Mouse (Mus musculus): Measurements from ENCODE around the gene Kcnv2. TPM values are rescaled to one million over a fixed set of nuclear protein-coding genes. Genes with fewer than 3 reads are reported as not detected.

Kcnv2 gene
- total RNA-seq, 2 experiments from 2014 or later, result not detected

DNA sequence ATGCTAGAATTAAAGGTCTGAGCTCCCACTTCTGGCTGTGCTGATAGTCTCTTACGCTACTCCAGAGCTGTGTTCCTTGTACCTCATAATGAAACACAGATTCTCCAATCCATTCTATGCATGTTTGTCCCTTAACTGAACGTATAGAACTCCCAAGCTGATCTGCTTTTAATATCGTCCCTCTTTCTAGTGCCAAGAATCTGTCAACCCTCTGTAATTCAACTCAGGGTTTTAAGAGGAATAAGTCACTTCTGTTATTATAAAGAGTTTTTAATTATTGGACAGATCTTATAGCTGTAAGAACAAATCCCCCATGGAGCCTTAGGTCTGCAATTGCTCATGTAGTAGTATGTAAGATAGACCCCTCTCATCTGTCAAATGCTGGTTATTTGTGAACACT, 5.8 kb downstream of the Kcnv2 start:
- Histone ChIP-seq H3K27ac (no peak overlapping the region), H3K4me3 (no peak overlapping the region)
- DNase-seq (ENCODE audit: low spot score in 2 of 2), result no peak
- no peak for TF ChIP-seq CTCF (conservative IDR thresholded peaks at IDR 0.05)

DNA sequence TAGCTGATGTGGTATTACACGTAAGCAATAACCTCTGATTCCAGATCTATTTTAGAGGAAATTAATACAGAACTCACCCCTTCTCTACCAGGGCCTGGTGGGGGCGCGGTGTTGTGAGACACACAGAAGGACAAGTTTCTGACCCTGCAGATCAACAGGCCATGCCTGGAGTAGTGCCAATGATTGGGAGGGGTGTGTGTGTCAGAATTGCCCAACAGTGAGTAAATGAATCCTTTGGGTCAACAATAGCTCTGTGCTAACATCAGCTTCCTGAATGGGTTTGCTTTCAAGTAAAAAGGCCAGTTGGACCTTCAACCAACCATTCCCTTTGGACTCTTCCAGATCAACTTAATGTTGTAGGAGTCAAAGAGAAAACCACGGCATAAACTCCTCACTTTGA, 6.3 kb downstream of the Kcnv2 start:
- TF ChIP-seq CTCF (conservative IDR thresholded peaks at IDR 0.05), result no peak
- no peak for DNase-seq (ENCODE audit: low spot score in 2 of 2)
- Histone ChIP-seq H3K27ac (no peak overlapping the region), H3K4me3 (no peak overlapping the region)

DNA sequence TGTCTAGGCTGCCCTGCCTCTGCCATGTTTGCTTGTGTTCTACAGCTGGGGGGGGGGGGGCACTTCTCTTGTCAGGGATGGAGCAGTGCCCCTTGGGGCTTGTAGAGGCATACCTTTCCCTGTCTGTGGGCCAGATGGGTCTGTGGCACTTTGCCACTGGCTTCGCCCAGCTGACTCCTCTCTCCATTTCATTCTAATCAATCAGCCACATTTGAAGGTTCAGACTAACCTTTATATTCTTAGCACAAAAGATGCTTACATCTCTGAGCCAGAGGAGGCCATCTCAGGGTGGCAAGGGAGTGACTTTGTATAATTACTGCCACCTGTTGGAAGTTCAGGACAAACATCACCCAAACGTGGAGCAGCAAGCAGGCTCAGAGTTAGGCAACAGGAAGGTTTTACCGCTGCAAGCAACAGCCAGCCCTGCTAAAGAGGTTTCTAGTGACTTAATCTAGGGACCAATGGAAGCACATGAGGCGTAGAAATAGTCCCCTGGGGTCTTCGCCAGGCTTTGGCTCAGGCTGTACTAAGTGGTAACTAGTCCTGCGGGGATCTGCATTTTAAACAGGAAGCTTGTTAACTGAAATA, 9.9 kb downstream of the Kcnv2 start:
- DNase-seq (ENCODE audit: low spot score in 2 of 2), result no peak
- TF ChIP-seq CTCF (conservative IDR thresholded peaks at IDR 0.05), result peak; percentile 32

DNA sequence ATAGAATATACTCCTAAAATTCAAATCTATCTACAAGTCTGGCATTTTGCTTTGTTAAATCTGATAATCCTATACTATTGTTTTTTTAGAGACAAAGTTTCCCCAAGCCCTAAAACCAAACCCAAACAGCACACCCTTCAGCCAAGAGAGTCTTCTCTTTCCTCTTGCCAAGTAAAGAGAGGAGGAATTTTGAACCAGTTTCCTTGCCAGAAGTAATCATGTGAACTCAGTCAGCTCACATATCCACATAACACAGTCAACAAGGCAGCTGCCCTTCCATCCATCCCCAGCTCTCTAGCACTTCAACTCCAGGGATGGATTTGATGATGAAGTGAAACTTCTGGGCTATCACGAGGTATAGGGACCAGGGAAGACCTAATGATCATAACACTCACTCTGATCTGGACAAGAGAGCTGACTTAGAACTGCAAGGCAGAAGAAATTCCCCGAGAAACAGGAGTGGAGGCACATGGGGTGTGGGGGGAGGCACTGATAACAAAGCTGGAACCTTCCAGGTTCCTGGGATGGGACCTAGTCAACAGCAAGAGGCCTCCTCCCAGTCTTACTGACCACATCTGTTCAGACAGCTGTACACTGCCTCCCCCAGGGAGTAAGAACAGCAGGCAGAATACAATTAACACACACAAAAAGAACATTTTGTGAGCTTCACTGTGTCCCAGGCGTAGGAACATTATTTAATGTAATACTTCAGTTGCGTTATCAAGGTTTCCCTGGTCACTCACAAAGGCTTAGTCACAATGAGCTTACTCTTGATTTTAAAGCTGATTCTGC, 13.9 kb downstream of the Kcnv2 start:
- Histone ChIP-seq H3K27ac (no peak overlapping the region), H3K4me3 (no peak overlapping the region)
- no peak for TF ChIP-seq CTCF (conservative IDR thresholded peaks at IDR 0.05)
- no peak for DNase-seq (ENCODE audit: low spot score in 2 of 2)

More for the DNA sequence above, 9.9 kb downstream of the Kcnv2 start:
- H3K27ac ChIP-seq, result no peak overlapping the region
- no peak overlapping the region for H3K4me3 ChIP-seq

DNA sequence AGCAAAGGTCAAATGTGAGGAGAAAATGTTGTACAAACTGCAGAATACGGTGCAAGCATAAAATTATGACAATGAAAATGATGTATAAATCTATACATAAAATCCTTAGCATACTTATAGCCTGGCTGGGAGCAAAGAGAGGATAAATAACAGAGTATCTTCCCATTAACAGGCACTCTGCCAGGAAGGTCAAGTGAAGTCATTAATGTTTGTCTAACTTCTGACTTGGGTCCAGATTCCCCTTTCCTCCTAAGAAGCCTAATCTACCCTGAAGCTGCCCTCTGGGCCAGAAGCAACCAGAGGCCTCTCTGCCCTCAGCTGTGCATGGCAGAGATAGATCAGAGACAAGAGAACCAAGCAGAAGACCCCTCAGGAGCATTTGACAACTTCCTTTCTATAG, 24.1 kb downstream of the Kcnv2 start:
- Histone ChIP-seq H3K27ac (no peak overlapping the region), H3K4me3 (no peak overlapping the region)
- no peak for TF ChIP-seq CTCF (conservative IDR thresholded peaks at IDR 0.05)
- no peak for DNase-seq (ENCODE audit: low spot score in 2 of 2)

DNA sequence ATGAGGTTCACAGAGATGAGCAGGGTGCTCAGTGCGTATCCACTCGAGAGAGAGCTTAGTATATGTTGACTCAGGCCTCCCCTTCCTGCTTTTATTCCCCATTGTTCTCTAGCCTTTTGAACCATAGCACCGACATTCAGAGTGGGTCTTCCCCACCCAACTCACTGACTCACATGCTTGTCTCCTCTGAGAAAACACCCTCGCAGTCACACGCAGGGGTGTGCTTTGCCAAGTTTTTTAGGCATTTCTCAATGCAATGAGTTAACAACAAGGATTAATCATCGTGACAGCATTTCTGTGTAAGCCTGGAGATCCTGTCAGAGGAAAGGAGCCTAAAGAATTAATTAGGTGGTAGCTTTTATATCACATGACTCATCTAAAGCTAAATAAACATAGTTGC, 29.3 kb downstream of the Kcnv2 start:
- peak; percentile 13 to 63 for DNase-seq (ENCODE audit: low spot score in 2 of 2)
- Histone ChIP-seq H3K27ac (no peak overlapping the region), H3K4me3 (no peak overlapping the region)
- no peak for TF ChIP-seq CTCF (conservative IDR thresholded peaks at IDR 0.05)

DNA sequence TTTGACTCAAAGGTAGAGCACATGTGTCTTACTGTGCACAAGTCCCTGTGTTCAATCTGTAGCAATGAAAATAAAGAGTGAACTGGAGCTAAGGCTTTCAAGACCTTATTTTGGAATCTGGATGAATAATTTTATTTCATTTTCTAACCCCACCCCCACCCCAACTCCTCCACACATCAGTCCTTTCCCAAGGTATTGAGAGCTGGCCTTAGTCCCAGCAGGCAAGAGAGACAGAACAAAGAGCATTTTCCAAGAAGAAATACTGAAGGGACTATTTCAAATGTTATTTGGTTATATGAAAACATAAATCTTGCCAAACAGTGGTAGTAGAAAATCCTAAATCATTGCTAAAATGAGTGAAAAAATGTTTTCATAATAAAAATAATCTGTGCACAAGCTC, 38.0 kb downstream of the Kcnv2 start:
- no peak overlapping the region for H3K27ac ChIP-seq
- DNase-seq (ENCODE audit: low spot score in 2 of 2), result no peak

DNA sequence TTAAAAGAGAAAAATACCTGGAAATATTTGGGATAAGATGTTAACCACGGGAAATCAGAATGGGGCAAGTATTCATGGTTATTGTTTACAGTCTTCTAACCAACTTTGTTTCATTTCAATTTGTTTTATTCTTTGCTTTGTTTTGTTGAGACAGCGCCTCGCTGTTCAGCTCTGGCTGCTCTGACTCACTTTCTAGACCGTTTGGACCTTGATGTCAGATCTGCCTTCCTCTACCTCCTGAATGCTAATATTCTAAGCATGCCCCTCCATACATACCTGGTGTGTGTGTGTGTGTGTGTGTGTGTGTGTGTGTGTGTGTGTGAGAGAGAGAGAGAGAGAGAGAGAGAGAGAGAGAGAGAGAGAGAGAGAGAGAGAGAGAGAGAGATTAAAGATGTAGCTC, 41.5 kb downstream of the Kcnv2 start:
- no peak for DNase-seq (ENCODE audit: low spot score in 2 of 2)
- H3K27ac ChIP-seq, result no peak overlapping the region
- no peak for TF ChIP-seq CTCF (conservative IDR thresholded peaks at IDR 0.05)
- H3K4me3 ChIP-seq, result peak overlapping the region; percentile 49; the same call in 1 of the 2 replicates

More for the DNA sequence above, 38.0 kb downstream of the Kcnv2 start:
- TF ChIP-seq CTCF (conservative IDR thresholded peaks at IDR 0.05), result no peak
- no peak overlapping the region for H3K4me3 ChIP-seq

DNA sequence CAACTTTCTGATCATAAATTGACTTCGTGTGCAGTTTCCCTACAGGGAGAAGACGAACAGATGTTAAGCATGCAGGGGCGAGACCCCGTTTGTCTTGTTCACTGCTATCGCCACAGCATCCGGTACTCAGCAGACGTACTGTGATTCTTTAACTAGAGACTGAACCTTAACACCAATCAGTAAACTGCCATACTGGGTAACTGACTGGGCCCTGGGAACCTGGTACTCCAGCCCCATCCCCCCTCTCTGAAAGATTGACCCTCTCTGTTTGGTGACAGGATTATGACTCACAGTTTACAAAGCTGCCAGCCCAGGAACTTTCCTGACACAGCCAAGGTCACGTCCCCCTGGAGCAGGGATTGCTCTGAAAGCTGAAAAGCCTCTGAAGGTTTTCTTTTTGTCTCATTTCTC, 42.1 kb downstream of the Kcnv2 start:
- no peak overlapping the region for H3K27ac ChIP-seq
- no peak for TF ChIP-seq CTCF (conservative IDR thresholded peaks at IDR 0.05)
- H3K4me3 ChIP-seq, result peak overlapping the region; percentile 49
- no peak for DNase-seq (ENCODE audit: low spot score in 2 of 2)

DNA sequence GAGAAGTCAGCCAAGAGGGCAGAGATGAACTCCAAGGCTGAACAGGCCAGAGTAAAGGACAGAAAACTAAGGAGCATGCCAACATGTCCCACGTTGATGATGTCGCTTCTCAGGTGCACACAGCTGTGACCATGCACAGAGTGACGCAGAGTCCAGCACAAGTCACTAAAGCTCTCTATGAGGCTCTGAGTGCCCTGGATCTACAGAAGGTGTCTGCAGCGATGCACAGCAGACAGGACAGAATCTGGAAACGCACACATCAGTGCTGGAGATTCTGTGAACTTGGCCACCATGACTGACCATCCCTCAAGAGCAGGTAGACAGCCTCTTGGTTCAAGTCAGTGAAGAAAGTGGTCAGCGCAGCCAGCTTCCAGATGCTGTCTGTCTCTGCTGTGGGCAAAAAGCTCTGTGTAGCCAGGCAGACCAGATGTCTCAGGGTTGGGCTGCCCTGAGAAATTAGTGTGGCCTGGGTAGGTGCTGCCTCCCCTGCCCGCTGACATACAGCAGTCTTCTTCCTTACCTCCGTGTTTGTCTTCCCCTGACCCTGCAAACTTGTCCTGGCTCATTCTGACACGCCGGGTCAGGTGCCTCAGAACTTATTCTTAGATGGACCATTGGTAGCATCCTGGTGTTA, 43.8 kb downstream of the Kcnv2 start:
- no peak for DNase-seq (ENCODE audit: low spot score in 2 of 2)
- TF ChIP-seq CTCF (conservative IDR thresholded peaks at IDR 0.05), result no peak
- H3K27ac ChIP-seq, result no peak overlapping the region
- no peak overlapping the region for H3K4me3 ChIP-seq

DNA sequence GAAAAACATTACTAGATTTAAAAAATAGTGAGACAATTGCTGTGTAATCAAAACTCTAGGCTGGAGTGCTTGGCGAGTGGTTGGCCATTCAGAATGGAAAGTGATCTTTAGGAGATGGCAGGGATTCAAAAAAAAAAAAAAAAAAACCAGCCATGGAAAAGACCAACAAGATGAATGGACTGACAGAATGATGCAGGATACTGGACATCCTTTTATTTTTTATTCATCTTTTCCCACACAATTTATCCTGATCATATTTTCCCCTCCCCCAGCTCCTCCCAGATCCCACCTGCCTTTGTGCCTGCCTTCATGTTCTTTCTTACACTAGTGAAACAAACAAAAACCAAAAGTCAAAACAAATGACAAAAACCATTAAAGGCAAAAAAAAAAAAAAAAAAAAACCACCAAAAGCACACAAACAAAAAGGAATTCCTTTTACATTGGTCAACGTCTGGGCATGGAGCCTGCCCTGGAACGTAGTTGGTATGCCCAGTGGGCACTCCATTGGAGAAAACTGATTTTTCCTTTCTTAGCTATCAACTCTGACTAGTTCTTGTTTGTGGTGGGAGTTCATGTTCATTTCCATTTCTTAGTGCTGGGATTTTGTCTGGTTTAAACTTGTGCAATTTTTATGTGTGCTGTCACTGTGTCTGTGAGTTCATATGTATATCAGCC, 47.2 kb downstream of the Kcnv2 start:
- no peak overlapping the region for H3K4me3 ChIP-seq
- no peak for TF ChIP-seq CTCF (conservative IDR thresholded peaks at IDR 0.05)
- no peak for DNase-seq (ENCODE audit: low spot score in 2 of 2)
- H3K27ac ChIP-seq, result no peak overlapping the region

DNA sequence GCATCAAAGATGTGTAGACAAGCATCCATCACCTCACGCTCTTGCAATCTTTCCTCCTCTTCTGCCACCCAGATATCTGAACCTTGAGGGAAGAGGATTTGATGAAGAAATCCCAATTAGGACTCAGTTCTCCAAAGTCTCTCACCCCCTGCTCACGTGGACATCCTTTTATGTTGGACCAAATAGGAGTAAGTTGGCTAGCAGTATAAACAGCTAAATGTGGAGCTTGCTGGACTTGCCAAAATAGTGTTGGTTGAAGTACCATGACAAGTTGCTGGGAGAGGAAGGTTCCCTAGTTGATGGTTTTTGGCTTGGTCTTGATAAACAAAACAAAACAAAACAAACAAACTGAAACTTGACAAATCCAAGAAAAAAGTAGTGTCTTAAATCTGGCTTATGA, 47.8 kb downstream of the Kcnv2 start:
- H3K4me3 ChIP-seq, result no peak overlapping the region
- no peak for TF ChIP-seq CTCF (conservative IDR thresholded peaks at IDR 0.05)
- no peak overlapping the region for H3K27ac ChIP-seq
- no peak for DNase-seq (ENCODE audit: low spot score in 2 of 2)

DNA sequence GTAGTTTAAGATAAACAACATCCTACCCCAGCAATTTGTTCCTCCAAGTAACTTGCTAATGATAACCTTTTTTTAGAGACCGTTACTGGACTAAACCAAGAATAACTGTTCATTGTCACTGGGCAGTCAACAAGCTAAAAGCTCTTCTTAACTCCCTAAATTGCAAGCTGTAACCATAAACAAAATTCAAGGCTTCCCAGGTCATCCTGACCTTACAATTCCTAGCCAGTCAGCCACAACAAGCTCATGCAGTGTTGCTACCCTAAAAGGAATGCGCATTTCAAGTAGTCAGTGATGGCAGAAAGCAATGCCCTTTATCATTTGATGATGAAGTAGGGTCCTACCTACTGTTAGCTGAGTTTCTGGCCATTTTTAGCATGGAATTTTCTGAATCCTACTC, 48.4 kb downstream of the Kcnv2 start:
- H3K4me3 ChIP-seq, result no peak overlapping the region
- H3K27ac ChIP-seq, result no peak overlapping the region
- DNase-seq (ENCODE audit: low spot score in 2 of 2), result no peak
- no peak for TF ChIP-seq CTCF (conservative IDR thresholded peaks at IDR 0.05)

Data from layer of hippocampus, adult 2 months (tissue).